Mouse (Mus musculus) spleen, adult 2 months (tissue): ENCODE data around the gene 1700109H08Rik. TPM values are rescaled to one million over a fixed set of nuclear protein-coding genes. Genes with fewer than 3 reads are reported as not detected.

Source experiments
- DNase-seq, 2 experiments: peaks; one replicate each; pipeline versions ENCODE4 v3.0.0 to v3.0.0-alpha.2; 2012 to 2021; ENCODE audit warnings: low spot score in 2 of 2, low read depth in 1 of 2
- H3K27ac ChIP-seq: fragments of 200-500 bp; 2 replicates; pipeline ENCODE4 v1.5.1; 2012; ENCODE audit warnings: low read length, inconsistent platforms; ENCODE audit not compliant: insufficient read depth
- H3K27me3 ChIP-seq: fragments of 200-500 bp; 2 replicates; pipeline ENCODE4 v1.6.1; 2012; ENCODE audit warnings: mild to moderate bottlenecking, moderate library complexity, low read length, inconsistent platforms; ENCODE audit not compliant: control insufficient read depth, insufficient read depth
- H3K36me3 ChIP-seq: fragments of 200-500 bp; 2 replicates; pipeline ENCODE4 v1.6.1; 2012; ENCODE audit warnings: mild to moderate bottlenecking, low read length, inconsistent platforms; ENCODE audit not compliant: control insufficient read depth, insufficient read depth
- H3K4me1 ChIP-seq: fragments of 200-500 bp; 2 replicates; pipeline ENCODE4 v1.6.1; 2011; ENCODE audit warnings: inconsistent platforms; ENCODE audit not compliant: control insufficient read depth, insufficient read depth, insufficient read length
- H3K4me3 ChIP-seq: fragments of 200-500 bp; 2 replicates; pipeline ENCODE4 v1.5.1; 2011; ENCODE audit warnings: mild to moderate bottlenecking, inconsistent platforms; ENCODE audit not compliant: insufficient read depth, insufficient read length; ENCODE audit errors: extremely low read depth
- CTCF ChIP-seq: fragments of 200-500 bp; IDR thresholded peaks from 2 replicates; pipeline ENCODE4 v1.5.1; 2011; ENCODE audit warnings: mild to moderate bottlenecking, inconsistent platforms; ENCODE audit not compliant: insufficient read depth, insufficient read length, insufficient replicate concordance; ENCODE audit errors: extremely low read depth
- POLR2A ChIP-seq: fragments of 200-500 bp; IDR thresholded peaks from 2 replicates; pipeline ENCODE4 v1.6.1; 2011; ENCODE audit warnings: low read depth, low read length, inconsistent platforms
- WGBS: fragments of 180-500 bp; shearing (Covaris S2); methylation state at CpG from one replicate; pipeline ENCODE4 v1.1.7; 2018; 5-methylcytosine and 5-hydroxymethylcytosine counted together
- polyA plus RNA-seq: library from polyadenylated mRNA; depleted of rRNA; stranded (reverse); fragments of >200 nt; gene quantifications from 2 replicates; pipeline ENCODE4 v1.2.3, GENCODE M21; 2012

1700109H08Rik gene
- polyA plus RNA-seq, 1 experiment: 1.5 TPM

DNA sequence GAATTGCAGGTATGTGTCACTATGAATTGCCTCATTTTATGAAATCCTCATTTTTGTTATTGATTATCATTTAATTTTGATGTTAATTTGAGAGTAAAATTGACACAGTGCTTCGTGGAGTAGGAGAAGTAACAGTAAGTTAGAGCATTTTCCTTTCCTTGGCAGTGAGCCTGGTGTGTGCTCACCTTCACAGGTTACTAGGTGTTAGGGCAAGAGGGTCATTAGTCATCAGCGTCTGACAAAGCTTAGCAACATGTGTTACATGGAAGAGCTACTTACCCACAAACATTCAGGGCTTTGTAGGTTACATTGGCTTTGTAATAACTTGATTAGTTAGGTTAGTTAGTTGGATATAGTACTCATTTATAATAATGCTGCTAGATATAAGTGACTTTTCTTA is 17.2 kb upstream of the 1700109H08Rik start:
- H3K4me3 ChIP-seq: no peak overlapping the region; the same call in 1 of the 2 replicates
- TF ChIP-seq CTCF (no peak), POLR2A (no peak)
- H3K27ac ChIP-seq: no peak overlapping the region
- peaks cover 17% of the 10 kb centered on the region for H3K36me3 ChIP-seq
- no peaks in the 10 kb centered on the region for H3K4me1 ChIP-seq
- no peaks in the 10 kb centered on the region for H3K27me3 ChIP-seq
- 90% methylated on average over 2 of the region's 2 CpGs for WGBS
- DNase-seq: no peak

GRCm38 (mm10) chr5:3574825-3575224 is 3.5 kb downstream of the 1700109H08Rik start:
- no peak overlapping the region for H3K27ac ChIP-seq
- H3K27me3 ChIP-seq: no peaks in the 10 kb centered on the region
- WGBS: 97% methylated on average over 2 of the region's 2 CpGs
- H3K4me3 ChIP-seq: no peak overlapping the region
- TF ChIP-seq CTCF: no peak
- TF ChIP-seq POLR2A: no peak
- no peaks in the 10 kb centered on the region for H3K4me1 ChIP-seq
- DNase-seq: no peak
- peaks cover 54% of the 10 kb centered on the region for H3K36me3 ChIP-seq

GRCm38 (mm10) chr5:3577939-3578338 is 6.6 kb downstream of the 1700109H08Rik start:
- no peaks in the 10 kb centered on the region for H3K4me1 ChIP-seq
- H3K27me3 ChIP-seq: no peaks in the 10 kb centered on the region
- TF ChIP-seq POLR2A (no peak), CTCF (no peak)
- whole genome bisulfite sequencing: 93% methylated on average over 2 of the region's 2 CpGs
- H3K4me3 ChIP-seq: no peak overlapping the region
- DNase-seq: no peak
- H3K27ac ChIP-seq: no peak overlapping the region
- H3K36me3 ChIP-seq: peaks cover 41% of the 10 kb centered on the region

GRCm38 (mm10) chr5:3579066-3579465 is 7.7 kb downstream of the 1700109H08Rik start:
- no peak for DNase-seq
- no peaks in the 10 kb centered on the region for H3K27me3 ChIP-seq
- H3K36me3 ChIP-seq: peaks cover 38% of the 10 kb centered on the region
- H3K4me3 ChIP-seq: no peak overlapping the region
- TF ChIP-seq POLR2A (no peak), CTCF (no peak)
- H3K4me1 ChIP-seq: no peaks in the 10 kb centered on the region
- H3K27ac ChIP-seq: no peak overlapping the region
- 97% methylated on average over 7 of the region's 7 CpGs for WGBS

DNA sequence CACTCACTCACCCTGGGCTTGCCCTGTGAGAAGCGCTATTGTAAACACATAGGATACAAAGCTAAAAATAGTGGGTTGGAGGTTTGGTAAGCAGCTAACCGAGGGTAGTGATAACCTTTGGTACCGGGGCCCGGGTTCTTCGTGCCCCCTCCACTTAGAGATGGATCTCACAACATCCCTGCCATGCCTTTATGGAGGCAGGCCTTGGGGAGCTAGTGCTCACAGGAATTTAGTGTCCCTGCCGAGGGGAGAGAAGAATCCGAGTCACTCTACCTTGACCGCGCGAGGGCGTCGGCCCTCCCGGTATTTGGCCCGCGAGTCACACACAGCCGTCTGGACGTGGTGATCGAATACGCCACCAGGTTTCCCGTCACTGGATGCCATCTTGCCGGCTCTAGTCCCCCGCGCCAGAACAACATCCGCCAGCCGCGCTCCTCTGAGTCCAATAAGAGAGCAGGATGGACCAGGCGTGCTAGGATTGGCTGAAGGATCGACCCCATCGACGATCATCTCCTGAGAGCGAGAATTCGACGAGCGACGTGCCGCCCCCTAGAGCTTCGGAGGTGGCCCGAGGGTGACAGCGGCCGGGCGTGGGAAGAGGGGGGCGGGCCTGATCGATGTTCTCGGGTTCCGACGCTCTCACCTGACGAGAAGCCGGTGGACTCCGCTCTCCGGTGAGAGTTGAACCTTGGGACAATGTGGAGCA is 24.5 kb downstream of the 1700109H08Rik start, which contains the start of gene Pex1:
Gene Pex1 (plus strand): TSS at position 374 of the 706 bp plus-strand sequence.
- DNase-seq: peak; percentile 93 to 95
- Histone ChIP-seq H3K4me1 (0 out of 2 replicates have a peak, but pooled peaks cover 2% of the 10 kb centered on the region), H3K27me3 (no peaks in the 10 kb centered on the region), H3K36me3 (peaks cover 5% of the 10 kb centered on the region), H3K4me3 (peak within 1 kb of the TSS; percentile 68), H3K27ac (peak within 1 kb of the TSS; percentile 60)
- under 1% methylated on average over 50 of the region's 50 CpGs for WGBS
- 0 out of 2 replicates have a peak, but pooled peaks have one; percentile 15 for TF ChIP-seq CTCF
- peak; percentile 18; the same call in 1 of the 2 replicates for TF ChIP-seq POLR2A

- Histone ChIP-seq H3K36me3 (peaks cover 5% of the 10 kb centered on the region), H3K27me3 (no peaks in the 10 kb centered on the region), H3K27ac (peak within 1 kb of the TSS; percentile 60), H3K4me1 (0 out of 2 replicates have a peak, but pooled peaks cover 2% of the 10 kb centered on the region), H3K4me3 (peak within 1 kb of the TSS; percentile 68)
- DNase-seq: peak; percentile 67 to 80
- under 1% methylated on average over 31 of the region's 31 CpGs for WGBS
- TF ChIP-seq POLR2A (no peak; the same call in none of the 2 replicates), CTCF (peak; percentile 68; the same call in 1 of the 2 replicates)
These were observed 25.0 kb downstream of the 1700109H08Rik start, which contains the start of gene Rbm48 for GRCm38 (mm10) chr5:3596399-3596766. Gene Rbm48, minus strand, starts transcription at chr5:3596585.

GRCm38 (mm10) chr5:3597171-3597570 is 25.8 kb downstream of the 1700109H08Rik start:
- Histone ChIP-seq H3K4me3 (no peak overlapping the region), H3K36me3 (peaks cover under 1% of the 10 kb centered on the region), H3K4me1 (0 out of 2 replicates have a peak, but pooled peaks cover 2% of the 10 kb centered on the region), H3K27me3 (no peaks in the 10 kb centered on the region), H3K27ac (no peak overlapping the region)
- TF ChIP-seq CTCF: no peak
- no peak for TF ChIP-seq POLR2A
- DNase-seq: no peak
